Mouse (Mus musculus): ENCODE results near the gene Lyrm2.

- no peak for TF ChIP-seq CTCF (IDR thresholded peaks at IDR 0.05; ENCODE audit: low read depth, low read length)
- no peak for TF ChIP-seq GATA1 (IDR thresholded peaks at IDR 0.05; ENCODE audit: borderline replicate concordance, low read length)
Measured at GRCm38 (mm10) chr4:32836071-32836470, 36.0 kb downstream of the Lyrm2 start.

Data from G1E (cell line).